Mouse (Mus musculus) ES-Bruce4 (cell line): ENCODE measurements around the gene Cgn. TPM values are rescaled to one million over a fixed set of nuclear protein-coding genes. Genes with fewer than 3 reads are reported as not detected.
A peak's percentile ranks its signal among the peaks of the same experiment; 100 is the strongest.
"Not testable (repeated sequence)": the region's sequence is repeated elsewhere in the genome, so short reads cannot be mapped to it uniquely, and the experiment has no call there.

Source experiments
- H3K27ac ChIP-seq: 2 replicates; pipeline ENCODE4 v1.5.1; 2012; ENCODE audit warnings: low read length, inconsistent platforms; ENCODE audit not compliant: insufficient read depth
- H3K27me3 ChIP-seq: 2 replicates; pipeline ENCODE4 v1.6.1; 2012; ENCODE audit warnings: mild to moderate bottlenecking, low read length, inconsistent platforms; ENCODE audit not compliant: control insufficient read depth, poor library complexity, insufficient read depth, severe bottlenecking
- H3K36me3 ChIP-seq: 2 replicates; pipeline ENCODE4 v1.6.1; 2012; ENCODE audit warnings: inconsistent platforms, mild to moderate bottlenecking, low read length, moderate library complexity; ENCODE audit not compliant: control insufficient read depth, poor library complexity, insufficient read depth, severe bottlenecking
- H3K4me1 ChIP-seq: one replicate; pipeline ENCODE4 v1.8.1; 2011; ENCODE audit warnings: low read length; ENCODE audit not compliant: control insufficient read depth, insufficient read depth
- H3K4me3 ChIP-seq: 2 replicates; pipeline ENCODE4 v1.5.1; 2011; ENCODE audit warnings: low read depth, mild to moderate bottlenecking, low read length
- H3K9ac ChIP-seq: 2 replicates; pipeline ENCODE4 v1.6.1; 2012; ENCODE audit warnings: low read depth, mild to moderate bottlenecking, inconsistent platforms; ENCODE audit not compliant: poor library complexity, severe bottlenecking
- H3K9me3 ChIP-seq: replicated peaks from 2 replicates; pipeline ENCODE4 v1.6.1; 2012; ENCODE audit warnings: mild to moderate bottlenecking, low read length, inconsistent platforms; ENCODE audit not compliant: control insufficient read depth, poor library complexity, insufficient read depth, severe bottlenecking
- CTCF ChIP-seq: IDR thresholded peaks from one replicate; pipeline ENCODE4 v1.8.1; 2011; ENCODE audit warnings: low read depth, low read length
- EP300 ChIP-seq: IDR thresholded peaks from 2 replicates; pipeline ENCODE4 v1.6.1; 2011; ENCODE audit warnings: low read depth, low read length; ENCODE audit not compliant: insufficient read depth
- POLR2A ChIP-seq: IDR thresholded peaks from one replicate; pipeline ENCODE4 v1.8.1; 2011; ENCODE audit warnings: low read length; ENCODE audit not compliant: insufficient read depth
- polyA plus RNA-seq: library from polyadenylated mRNA; stranded (reverse); fragments of >200 nt; gene quantifications from 2 replicates; pipeline ENCODE4 v1.2.4, GENCODE M21; 2011; ENCODE audit warnings: low read depth; ENCODE audit not compliant: missing spikeins, insufficient read depth, insufficient read length

The Cgn gene
- polyA plus RNA-seq, 1 experiment: 65.5 TPM

GRCm38 (mm10) chr3:94775886-94776285 lies 10.4 kb downstream of the Cgn start:
- no peak overlapping the region for H3K4me3 ChIP-seq
- peaks cover 22% of the 10 kb centered on the region for H3K36me3 ChIP-seq
- no peak overlapping the region for H3K27ac ChIP-seq

GRCm38 (mm10) chr3:94774039-94774438 lies 12.3 kb downstream of the Cgn start:
- no peaks in the 10 kb centered on the region for H3K9me3 ChIP-seq
- TF ChIP-seq EP300 (no peak), CTCF (no peak), POLR2A (no peak)
- H3K36me3 ChIP-seq: peaks cover 25% of the 10 kb centered on the region
- no peaks in the 10 kb centered on the region for H3K4me1 ChIP-seq
- H3K27me3 ChIP-seq: no peaks in the 10 kb centered on the region
- H3K9ac ChIP-seq: no peak overlapping the region
- no peak overlapping the region for H3K4me3 ChIP-seq
- H3K27ac ChIP-seq: no peak overlapping the region

More at GRCm38 (mm10) chr3:94775886-94776285, 10.4 kb downstream of the Cgn start:
- H3K9ac ChIP-seq: no peak overlapping the region
- no peaks in the 10 kb centered on the region for H3K9me3 ChIP-seq
- no peaks in the 10 kb centered on the region for H3K4me1 ChIP-seq
- TF ChIP-seq EP300: no peak
- no peak for TF ChIP-seq POLR2A
- no peaks in the 10 kb centered on the region for H3K27me3 ChIP-seq

- not testable (repeated sequence) for H3K36me3 ChIP-seq, H3K4me1 ChIP-seq, H3K9ac ChIP-seq, H3K9me3 ChIP-seq, H3K4me3 ChIP-seq, H3K27me3 ChIP-seq, H3K27ac ChIP-seq
Measured at GRCm38 (mm10) chr3:94765456-94765855, 20.8 kb downstream of the Cgn start.

GRCm38 (mm10) chr3:94764545-94765292 lies 21.6 kb downstream of the Cgn start:
- not testable (repeated sequence) for H3K4me1 ChIP-seq, H3K27ac ChIP-seq, H3K36me3 ChIP-seq

GRCm38 (mm10) chr3:94758427-94758826 lies 27.9 kb downstream of the Cgn start:
- not testable (repeated sequence) for H3K27me3 ChIP-seq, H3K4me3 ChIP-seq, H3K27ac ChIP-seq, H3K36me3 ChIP-seq, H3K9ac ChIP-seq, H3K9me3 ChIP-seq, H3K4me1 ChIP-seq

More at GRCm38 (mm10) chr3:94764545-94765292, 21.6 kb downstream of the Cgn start:
- H3K9ac ChIP-seq, H3K9me3 ChIP-seq, H3K27me3 ChIP-seq, H3K4me3 ChIP-seq: not testable (repeated sequence)

- H3K4me3 ChIP-seq, H3K36me3 ChIP-seq, H3K27ac ChIP-seq, H3K9ac ChIP-seq, H3K4me1 ChIP-seq, H3K9me3 ChIP-seq, H3K27me3 ChIP-seq: not testable (repeated sequence)
Measured at GRCm38 (mm10) chr3:94758056-94758409, 28.3 kb downstream of the Cgn start.

- peak overlapping the region; percentile 77 for H3K9ac ChIP-seq
- not testable (repeated sequence) for H3K27me3 ChIP-seq, H3K36me3 ChIP-seq, H3K9me3 ChIP-seq, H3K27ac ChIP-seq, H3K4me1 ChIP-seq
- H3K4me3 ChIP-seq: peak overlapping the region; percentile 84
Measured at GRCm38 (mm10) chr3:94757251-94758055, 28.8 kb downstream of the Cgn start.
